Mouse (Mus musculus) kidney, adult 2 months (tissue): ENCODE measurements around the gene Marcks.

ENCODE experiments used
- CTCF ChIP-seq: fragments of 200-500 bp; conservative IDR thresholded peaks from 2 replicates; pipeline ENCODE4 v1.5.1; 2011; ENCODE audit warnings: low read depth, mild to moderate bottlenecking, control low read depth, low read length, moderate library complexity, mixed read lengths; ENCODE audit not compliant: insufficient read depth, insufficient read length
- POLR2A ChIP-seq: fragments of 200-500 bp; IDR thresholded peaks from one replicate; pipeline ENCODE4 v1.6.1; 2011; ENCODE audit warnings: low read depth, low read length, control low read depth

- TF ChIP-seq POLR2A = no peak
- TF ChIP-seq CTCF = no peak
Observed at GRCm38 (mm10) chr10:37135951-37136751, 2.6 kb downstream of the Marcks start.
